Mouse (Mus musculus): ENCODE data around the gene Lyrm4.

DNA sequence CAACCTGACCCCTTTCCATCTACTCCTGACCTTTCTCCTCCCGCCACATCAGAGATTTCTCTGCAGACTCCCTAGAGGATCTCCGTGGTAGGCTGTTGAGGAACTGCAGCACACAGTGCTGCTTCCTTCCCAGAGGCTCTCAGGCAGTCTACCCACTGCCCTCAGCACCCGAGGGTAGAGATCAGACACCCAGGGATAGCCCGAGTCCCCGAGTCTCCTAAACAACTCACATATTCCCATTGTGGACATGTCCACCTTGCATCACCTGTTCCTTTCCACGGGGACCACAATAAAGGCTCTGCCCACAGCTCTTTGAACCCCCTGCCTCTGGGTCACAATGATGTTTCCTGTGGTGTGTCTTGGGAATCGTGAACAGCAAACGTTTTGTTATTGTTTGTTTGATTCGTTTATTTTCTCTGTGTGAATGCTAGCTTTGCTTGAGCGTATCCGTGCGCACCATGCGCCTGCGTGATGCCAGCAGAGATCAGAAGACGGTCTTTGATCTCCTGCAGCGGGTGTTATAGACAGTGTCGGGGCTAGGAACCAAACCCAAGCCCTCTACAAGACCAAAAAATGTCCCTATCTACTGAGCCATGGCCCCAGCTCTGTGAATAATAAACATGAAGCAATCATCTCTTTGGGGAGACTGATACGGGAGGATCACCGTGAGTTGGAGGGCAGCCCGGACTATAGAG lies 170.5 kb downstream of the Lyrm4 start:
- TF ChIP-seq CTCF (IDR thresholded peaks at IDR 0.05; ENCODE audit: insufficient read depth, low read length) (no peak), POLR2A (IDR thresholded peaks at IDR 0.05; ENCODE audit: borderline replicate concordance, extremely low read depth, low read depth, low read length) (no peak)
